Mouse (Mus musculus) spleen, postnatal 4 days (tissue): Measurements from ENCODE around the gene Pih1d1.
A peak's percentile ranks its signal among the peaks of the same experiment; 100 is the strongest.

ENCODE experiments used
- DNase-seq, 2 experiments: peaks; one replicate each; pipeline ENCODE4 v3.0.0; 2022; ENCODE audit warnings: low spot score in 2 of 2

The Pih1d1 gene

GRCm38 (mm10) chr7:45193406-45193805 is 39.3 kb downstream of the Pih1d1 start:
- DNase-seq: no peak

GRCm38 (mm10) chr7:45193871-45194785 is 40.0 kb downstream of the Pih1d1 start:
- no peak for DNase-seq

- no peak for DNase-seq
Observed at GRCm38 (mm10) chr7:45195341-45196175, 41.5 kb downstream of the Pih1d1 start.

GRCm38 (mm10) chr7:45196176-45196535 is 42.1 kb downstream of the Pih1d1 start:
- DNase-seq: no peak

GRCm38 (mm10) chr7:45196994-45197393 is 42.9 kb downstream of the Pih1d1 start:
- DNase-seq: no peak

GRCm38 (mm10) chr7:45198435-45198834 is 44.3 kb downstream of the Pih1d1 start:
- peak in 1 of 2 experiments; percentile 48 for DNase-seq

GRCm38 (mm10) chr7:45198961-45199360 is 44.9 kb downstream of the Pih1d1 start:
- DNase-seq: no peak

- no peak for DNase-seq
Observed at GRCm38 (mm10) chr7:45202654-45203053, 48.6 kb downstream of the Pih1d1 start.

- DNase-seq: peak; percentile 82 to 89
Observed at GRCm38 (mm10) chr7:45204380-45205143, 50.5 kb downstream of the Pih1d1 start, which contains the start of gene Ccdc155. TSS of gene Ccdc155 (minus strand) at chr7:45204892.

- DNase-seq: no peak
Observed at GRCm38 (mm10) chr7:45208260-45208659, 54.2 kb downstream of the Pih1d1 start.
